Mouse (Mus musculus) heart, embryonic 15.5 days (tissue): Measurements from ENCODE around the gene Limk2. TPM values are rescaled to one million over a fixed set of nuclear protein-coding genes. Genes with fewer than 3 reads are reported as not detected.

Experiments
- polyA plus RNA-seq: library from polyadenylated mRNA; unstranded; fragments of >200 nt; fragmentation: Nextera tagmentation; extraction: Ambion mirVana; gene quantifications from 2 replicates; pipeline ENCODE4 v1.2.1, GENCODE M21; 2015

Gene Limk2
- polyA plus RNA-seq, 1 experiment from 2014 or later = 42.3 TPM

Other genes with a start within 250 kb of the Limk2 start
- 10.9 and 12.0 TPM in 2 replicates for gene Sfi1, start 215.7 kb downstream of the Limk2 start, polyA plus RNA-seq
- gene Eif4enif1, start 206.8 kb downstream of the Limk2 start, polyA plus RNA-seq = 29.4 and 37.4 TPM in 2 replicates
- 142 and 159 TPM in 2 replicates for gene Drg1, start 142.8 kb downstream of the Limk2 start, polyA plus RNA-seq
- gene Patz1, start 120.3 kb downstream of the Limk2 start, polyA plus RNA-seq = 20.0 and 32.0 TPM in 2 replicates
- 35.1 and 36.1 TPM in 2 replicates for gene Pik3ip1, start 78.8 kb downstream of the Limk2 start, polyA plus RNA-seq
- gene Rnf185, start 43.2 kb upstream of the Limk2 start, polyA plus RNA-seq = 25.9 and 30.2 TPM in 2 replicates
- 0.10 and 0.28 TPM in 2 replicates for gene Pla2g3, start 79.1 kb upstream of the Limk2 start, polyA plus RNA-seq
- gene Inpp5j, start 95.6 kb upstream of the Limk2 start, polyA plus RNA-seq = 9.4 and 11.4 TPM in 2 replicates
- 132 and 138 TPM in 2 replicates for gene Selenom, start 105.5 kb upstream of the Limk2 start, polyA plus RNA-seq
- gene Smtn, start 131.4 kb upstream of the Limk2 start, polyA plus RNA-seq = 79.2 and 101 TPM in 2 replicates
- 15.7 and 20.0 TPM in 2 replicates for gene Morc2a, start 240.0 kb upstream of the Limk2 start, polyA plus RNA-seq